Mouse (Mus musculus): ENCODE measurements around the gene Tpgs1. TPM values are rescaled to one million over a fixed set of nuclear protein-coding genes. Genes with fewer than 3 reads are reported as not detected.

Tpgs1 gene
- total and polyA plus RNA-seq, 3 experiments: 23.5 to 48.0 TPM; not detected in 1

GRCm38 (mm10) chr10:79721089-79721488, 51.9 kb downstream of the Tpgs1 start:
- Histone ChIP-seq H3K9me3 (replicated peaks; ENCODE audit: insufficient read depth, low read length) (no peaks in the 10 kb centered on the region), H3K36me3 (ENCODE audit: control insufficient read depth in 1 of 2, insufficient read depth in 2 of 2, low read length in 2 of 2) (no peaks in the 10 kb centered on the region), H3K27ac (ENCODE audit: control insufficient read depth, low read depth, low read length) (no peak overlapping the region), H3K4me1 (ENCODE audit: control insufficient read depth in 1 of 2, insufficient read depth in 2 of 2, low read length in 2 of 2) (no peaks in the 10 kb centered on the region), H3K27me3 (ENCODE audit: control insufficient read depth in 1 of 2, insufficient read depth in 2 of 2, low read length in 2 of 2) (peaks cover 0 to 2% of the 10 kb centered on the region in 2 experiments; a peak in 2 of 4 replicates), H3K4me3 (ENCODE audit: control insufficient read depth in 1 of 2, insufficient read depth in 1 of 2, low read depth in 2 of 2, low read length in 2 of 2) (no peak overlapping the region), H3K79me2 (ENCODE audit: control insufficient read depth, insufficient read depth, low read length, poor library complexity) (no peaks in the 10 kb centered on the region), H3K9ac (ENCODE audit: control insufficient read depth, low read depth, low read length, poor library complexity, severe bottlenecking) (no peak overlapping the region)
- TF ChIP-seq POLR2AphosphoS2 (IDR thresholded peaks at IDR 0.05; ENCODE audit: low read length): no peak
- TF ChIP-seq KAT2A (conservative IDR thresholded peaks at IDR 0.05; ENCODE audit: low read depth, low read length): no peak
- no peak for TF ChIP-seq ELF1 (IDR thresholded peaks at IDR 0.05; ENCODE audit: low read depth, low read length)
- TF ChIP-seq CTCF (IDR thresholded peaks at IDR 0.05 in 2 of 3, conservative IDR thresholded peaks at IDR 0.05 in 1 of 3; ENCODE audit: control insufficient read depth in 1 of 3, insufficient read depth in 1 of 3, low read depth in 2 of 3, low read length in 3 of 3, poor library complexity in 1 of 3, severe bottlenecking in 1 of 3): no peak
- no peak for TF ChIP-seq E2F4 (IDR thresholded peaks at IDR 0.05; ENCODE audit: borderline replicate concordance, low read depth, low read length)
- TF ChIP-seq RAD21 (IDR thresholded peaks at IDR 0.05; ENCODE audit: low read depth, low read length): no peak
- no peak for DNase-seq (ENCODE audit: low read depth, low spot score)

GRCm38 (mm10) chr10:79723047-79723446, 53.9 kb downstream of the Tpgs1 start:
- Histone ChIP-seq H3K79me2 (ENCODE audit: control insufficient read depth, insufficient read depth, low read length, poor library complexity) (no peaks in the 10 kb centered on the region), H3K9ac (ENCODE audit: control insufficient read depth, low read depth, low read length, poor library complexity, severe bottlenecking) (no peak overlapping the region), H3K9me3 (replicated peaks; ENCODE audit: insufficient read depth, low read length) (no peaks in the 10 kb centered on the region), H3K36me3 (ENCODE audit: control insufficient read depth in 1 of 2, insufficient read depth in 2 of 2, low read length in 2 of 2) (no peaks in the 10 kb centered on the region), H3K27me3 (ENCODE audit: control insufficient read depth in 1 of 2, insufficient read depth in 2 of 2, low read length in 2 of 2) (peaks cover 0 to 2% of the 10 kb centered on the region in 2 experiments; a peak in 2 of 4 replicates), H3K4me3 (ENCODE audit: control insufficient read depth in 1 of 2, insufficient read depth in 1 of 2, low read depth in 2 of 2, low read length in 2 of 2) (no peak overlapping the region), H3K27ac (ENCODE audit: control insufficient read depth, low read depth, low read length) (no peak overlapping the region), H3K4me1 (ENCODE audit: control insufficient read depth in 1 of 2, insufficient read depth in 2 of 2, low read length in 2 of 2) (no peaks in the 10 kb centered on the region)
- TF ChIP-seq JUND (IDR thresholded peaks at IDR 0.05; ENCODE audit: low read depth, low read length) (no peak), MAFK (IDR thresholded peaks at IDR 0.05; ENCODE audit: borderline replicate concordance, low read depth, low read length) (no peak), ETS1 (IDR thresholded peaks at IDR 0.05; ENCODE audit: low read depth, low read length) (no peak), TAL1 (IDR thresholded peaks at IDR 0.05; ENCODE audit: low read length) (no peak), E2F4 (IDR thresholded peaks at IDR 0.05; ENCODE audit: borderline replicate concordance, low read depth, low read length) (no peak), TCF12 (IDR thresholded peaks at IDR 0.05; ENCODE audit: low read depth, low read length) (no peak), CHD1 (IDR thresholded peaks at IDR 0.05; ENCODE audit: low read depth, low read length) (no peak)
- no peak for DNase-seq (ENCODE audit: low read depth, low spot score)

DNA sequence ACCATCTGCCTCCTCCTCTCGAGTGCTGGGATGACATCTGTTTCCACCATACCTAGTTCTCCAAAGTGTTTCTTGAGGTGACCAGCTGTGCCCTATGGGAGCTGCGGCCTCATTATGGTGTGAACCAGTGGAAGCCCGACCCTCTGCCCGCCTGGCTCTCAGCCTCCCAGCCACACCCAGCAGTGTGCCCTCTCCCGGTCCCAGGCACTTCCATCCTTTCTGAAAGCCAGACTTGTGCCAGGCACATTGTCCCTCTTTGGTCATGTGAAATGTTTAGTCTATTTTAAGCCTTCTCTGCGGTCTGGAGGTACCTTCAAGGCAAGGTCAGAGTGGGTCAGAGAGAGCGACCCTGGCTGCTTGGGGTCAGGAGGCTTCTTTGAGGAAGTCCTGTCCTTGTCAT, 54.5 kb downstream of the Tpgs1 start:
- Histone ChIP-seq H3K4me3 (ENCODE audit: control insufficient read depth in 1 of 2, insufficient read depth in 1 of 2, low read depth in 2 of 2, low read length in 2 of 2) (no peak overlapping the region), H3K27me3 (ENCODE audit: control insufficient read depth in 1 of 2, insufficient read depth in 2 of 2, low read length in 2 of 2) (peaks cover 0 to 2% of the 10 kb centered on the region in 2 experiments; a peak in 2 of 4 replicates), H3K9me3 (replicated peaks; ENCODE audit: insufficient read depth, low read length) (no peaks in the 10 kb centered on the region), H3K36me3 (ENCODE audit: control insufficient read depth in 1 of 2, insufficient read depth in 2 of 2, low read length in 2 of 2) (no peaks in the 10 kb centered on the region), H3K27ac (ENCODE audit: control insufficient read depth, low read depth, low read length) (no peak overlapping the region), H3K4me1 (ENCODE audit: control insufficient read depth in 1 of 2, insufficient read depth in 2 of 2, low read length in 2 of 2) (no peaks in the 10 kb centered on the region), H3K79me2 (ENCODE audit: control insufficient read depth, insufficient read depth, low read length, poor library complexity) (no peaks in the 10 kb centered on the region), H3K9ac (ENCODE audit: control insufficient read depth, low read depth, low read length, poor library complexity, severe bottlenecking) (no peak overlapping the region)
- no peak for DNase-seq (ENCODE audit: low read depth, low spot score)
- TF ChIP-seq CTCF (IDR thresholded peaks at IDR 0.05 in 2 of 3, conservative IDR thresholded peaks at IDR 0.05 in 1 of 3; ENCODE audit: control insufficient read depth in 1 of 3, insufficient read depth in 1 of 3, low read depth in 2 of 3, low read length in 3 of 3, poor library complexity in 1 of 3, severe bottlenecking in 1 of 3): no peak
- TF ChIP-seq MAFK (IDR thresholded peaks at IDR 0.05; ENCODE audit: borderline replicate concordance, low read depth, low read length): no peak
- no peak for TF ChIP-seq ELF1 (IDR thresholded peaks at IDR 0.05; ENCODE audit: low read depth, low read length)
- TF ChIP-seq BHLHE40 (IDR thresholded peaks at IDR 0.05; ENCODE audit: borderline replicate concordance, low read depth, low read length): no peak
- no peak for TF ChIP-seq MYC (IDR thresholded peaks at IDR 0.05; ENCODE audit: low read depth, low read length)
- TF ChIP-seq EP300 (IDR thresholded peaks at IDR 0.05; ENCODE audit: low read depth in 1 of 2, low read length in 2 of 2): no peak
- TF ChIP-seq MAX (IDR thresholded peaks at IDR 0.05; ENCODE audit: low read length): no peak
- TF ChIP-seq UBTF (IDR thresholded peaks at IDR 0.05; ENCODE audit: borderline replicate concordance, insufficient read depth, low read depth, low read length): no peak
- no peak for TF ChIP-seq SIN3A (IDR thresholded peaks at IDR 0.05; ENCODE audit: low read length)
- TF ChIP-seq CHD2 (IDR thresholded peaks at IDR 0.05; ENCODE audit: low read length): no peak
- TF ChIP-seq NELFE (IDR thresholded peaks at IDR 0.05; ENCODE audit: low read depth, low read length): no peak
- no peak for TF ChIP-seq ZKSCAN1 (IDR thresholded peaks at IDR 0.05; ENCODE audit: low read depth, low read length)
- TF ChIP-seq NRF1 (IDR thresholded peaks at IDR 0.05; ENCODE audit: insufficient read depth, low read depth, low read length, poor library complexity, severe bottlenecking): no peak
- TF ChIP-seq SMC3 (IDR thresholded peaks at IDR 0.05; ENCODE audit: low read depth, low read length): no peak
- no peak for TF ChIP-seq RAD21 (IDR thresholded peaks at IDR 0.05; ENCODE audit: low read depth, low read length)
- TF ChIP-seq ZMIZ1 (IDR thresholded peaks at IDR 0.05; ENCODE audit: low read depth, low read length): no peak
- TF ChIP-seq MYB (IDR thresholded peaks at IDR 0.05; ENCODE audit: low read depth, low read length): no peak
- no peak for TF ChIP-seq JUND (IDR thresholded peaks at IDR 0.05; ENCODE audit: low read depth, low read length)
